Mouse (Mus musculus): Measurements from ENCODE around the gene Sft2d2.

Gene Sft2d2

DNA sequence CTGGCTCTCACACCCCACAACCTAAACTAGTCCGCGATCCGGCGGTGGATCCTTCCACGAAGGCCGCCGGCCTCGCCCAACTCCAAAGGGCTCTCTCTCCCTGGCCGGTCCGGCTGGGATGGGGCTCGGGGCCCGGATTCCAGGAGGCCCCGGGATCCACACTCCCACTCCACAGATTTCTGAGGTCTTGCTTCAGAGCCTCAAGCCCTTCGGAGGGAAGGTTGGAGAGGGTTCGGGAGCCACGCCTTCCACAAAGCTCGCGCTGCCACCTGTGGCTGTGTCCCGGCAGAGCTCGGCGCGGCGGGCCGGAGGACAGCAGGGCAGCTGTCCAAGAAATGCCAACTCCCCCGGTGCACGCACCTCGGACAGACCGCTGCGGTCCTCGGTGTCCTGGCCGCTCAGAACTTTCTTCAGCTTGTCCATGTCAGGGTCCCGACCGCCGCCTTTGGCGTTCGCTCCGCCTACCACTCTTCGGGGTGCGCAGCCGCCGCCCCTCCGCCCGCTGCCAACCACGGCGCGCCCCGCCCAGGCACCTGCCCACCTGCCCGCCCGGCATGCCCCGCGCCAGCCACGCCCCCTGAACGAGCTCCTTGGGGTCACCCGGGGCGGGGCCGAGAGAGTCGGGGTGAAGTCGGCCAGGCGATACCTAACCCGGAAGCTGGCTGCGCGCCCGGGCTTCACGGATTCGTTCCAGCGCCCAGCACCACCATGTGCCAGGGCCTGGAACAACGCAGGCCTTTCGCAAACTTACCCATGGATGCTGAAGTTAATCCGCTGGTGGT is at the start of gene Sft2d2:
Gene Sft2d2 (minus strand): TSS at position 559 of the 782 bp plus-strand sequence.
- DNase-seq (ENCODE audit: low spot score in 2 of 2), result peak; percentile 76 to 95

DNA sequence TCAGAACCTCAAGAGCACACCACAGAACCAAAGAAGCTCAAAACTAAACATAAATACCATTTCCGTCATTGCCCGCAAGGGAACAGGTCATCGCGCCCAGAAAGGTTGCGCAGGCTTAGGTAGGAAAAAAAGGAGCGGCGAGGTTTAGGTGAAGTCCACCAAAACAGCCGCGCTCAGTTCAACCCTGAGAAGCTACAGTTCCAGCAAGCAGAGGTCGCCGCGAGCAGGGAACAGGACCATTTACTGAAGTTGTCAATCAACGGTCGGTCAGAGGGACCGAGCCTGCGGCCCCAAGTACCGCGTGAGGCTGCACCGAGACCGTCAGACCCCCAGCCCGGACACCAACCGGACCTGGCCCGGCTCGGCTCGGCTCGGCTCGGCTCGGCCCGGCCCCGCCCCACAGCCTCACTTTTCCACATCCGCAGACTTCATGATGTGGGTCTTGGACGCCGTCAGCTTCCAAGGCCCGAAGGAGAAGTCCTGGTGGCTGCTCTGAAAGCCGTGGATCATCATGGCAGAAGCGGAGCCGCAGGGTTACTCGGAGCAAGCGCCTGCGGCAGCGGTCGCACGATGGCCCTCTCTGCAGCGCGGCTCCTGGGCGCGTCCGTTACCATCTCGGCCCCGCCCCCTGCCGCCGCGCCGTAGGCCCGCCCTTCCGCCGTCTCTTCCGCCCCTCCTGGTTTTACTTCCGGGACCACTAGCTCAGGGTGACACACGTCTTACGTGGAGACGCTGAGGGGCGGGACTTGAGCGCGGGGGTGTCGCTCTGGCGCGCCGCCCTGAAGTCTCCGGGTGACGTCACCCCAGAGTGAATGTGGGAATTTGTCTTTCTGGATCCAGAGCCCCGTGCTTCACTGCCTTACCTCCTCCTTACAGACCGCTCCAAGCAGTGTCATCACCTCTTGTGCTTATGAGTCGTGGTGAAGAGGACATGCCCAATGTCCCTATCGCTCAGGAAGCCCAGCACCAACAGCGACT is 42.4 kb upstream of the Sft2d2 start, which contains the start of gene Tiprl:
Gene Tiprl (minus strand): TSS at position 676 of the 978 bp plus-strand sequence.
- DNase-seq (ENCODE audit: low spot score in 2 of 2), result peak; percentile 92 to 98

DNA sequence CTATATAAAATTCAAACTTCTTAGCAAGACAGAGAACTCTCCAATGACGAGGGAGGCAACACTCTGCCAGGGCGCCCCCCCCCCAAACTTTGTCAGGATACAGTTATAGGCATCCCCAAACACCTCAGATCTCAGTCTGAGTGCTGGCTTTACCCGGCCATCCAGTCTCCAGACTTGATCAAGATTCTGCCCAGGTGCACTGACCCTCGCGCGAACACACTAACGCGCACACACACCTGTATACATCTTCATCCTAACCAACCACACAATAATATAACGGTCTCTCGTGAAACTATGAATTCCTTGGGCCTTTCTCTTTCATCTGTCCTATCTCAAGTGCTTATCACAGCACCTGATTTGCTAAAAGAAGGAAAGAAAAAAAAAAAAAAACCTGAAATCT is 41.6 kb upstream of the Sft2d2 start:
- DNase-seq (ENCODE audit: low spot score in 2 of 2), result peak in 1 of 2 experiments; percentile 20

DNA sequence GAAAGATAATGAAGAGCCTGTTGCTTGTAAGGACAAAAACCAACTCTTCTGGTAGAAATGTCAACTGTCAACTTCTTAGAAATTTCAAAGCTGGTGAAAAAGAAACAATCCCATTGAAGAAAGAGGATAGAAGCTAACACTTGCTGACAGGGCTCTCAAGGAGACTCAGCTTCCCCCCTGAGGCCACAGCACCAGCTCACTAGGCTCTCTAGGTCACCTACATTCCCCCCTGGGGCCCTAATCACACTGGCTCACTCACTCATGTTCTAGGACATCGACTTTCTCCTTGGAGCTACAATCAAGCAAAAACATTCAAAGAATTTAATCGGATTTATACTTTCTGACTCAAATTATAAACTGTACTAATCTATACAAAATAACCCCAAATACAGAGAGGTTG is 39.6 kb upstream of the Sft2d2 start:
- no peak for DNase-seq (ENCODE audit: low spot score in 2 of 2)

DNA sequence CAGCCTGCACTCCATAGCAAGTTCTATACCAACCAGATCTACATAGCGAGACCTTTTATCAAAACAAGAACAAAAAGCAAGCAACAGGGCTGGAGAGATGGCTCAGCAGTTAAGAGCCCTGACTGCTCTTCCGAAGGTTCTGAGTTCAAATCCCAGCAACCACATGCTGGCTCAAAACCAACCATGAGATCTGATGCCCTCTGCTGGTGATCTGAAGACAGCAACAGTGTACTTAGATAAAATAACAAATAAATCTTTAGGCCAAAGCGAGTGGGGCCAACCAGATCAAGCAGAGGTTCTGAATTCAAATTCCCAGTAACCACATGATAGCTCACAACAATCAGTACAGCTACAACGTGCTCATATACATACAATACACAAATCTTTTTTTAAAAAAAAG is 36.5 kb upstream of the Sft2d2 start:
- no peak for DNase-seq (ENCODE audit: low spot score in 2 of 2)

DNA sequence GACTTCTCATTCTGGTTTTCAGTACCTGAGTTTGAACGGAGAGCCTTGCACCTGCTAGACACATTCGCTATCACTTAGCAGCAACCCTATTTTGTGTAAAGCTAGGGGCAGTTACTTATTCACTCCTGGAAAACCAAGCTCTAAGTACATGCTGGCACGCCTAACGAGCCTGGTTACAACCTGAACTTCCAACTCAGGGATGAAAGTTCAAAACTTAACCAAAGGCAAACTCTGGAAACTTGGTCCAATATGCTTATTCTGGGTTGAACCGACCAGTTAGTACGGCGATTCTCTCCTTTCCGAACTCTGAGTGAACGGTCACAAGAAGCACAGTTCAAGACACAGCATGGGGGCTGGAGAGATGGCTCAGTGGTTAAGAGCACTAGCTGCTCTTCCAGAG is 35.3 kb upstream of the Sft2d2 start:
- DNase-seq (ENCODE audit: low spot score in 2 of 2), result no peak

DNA sequence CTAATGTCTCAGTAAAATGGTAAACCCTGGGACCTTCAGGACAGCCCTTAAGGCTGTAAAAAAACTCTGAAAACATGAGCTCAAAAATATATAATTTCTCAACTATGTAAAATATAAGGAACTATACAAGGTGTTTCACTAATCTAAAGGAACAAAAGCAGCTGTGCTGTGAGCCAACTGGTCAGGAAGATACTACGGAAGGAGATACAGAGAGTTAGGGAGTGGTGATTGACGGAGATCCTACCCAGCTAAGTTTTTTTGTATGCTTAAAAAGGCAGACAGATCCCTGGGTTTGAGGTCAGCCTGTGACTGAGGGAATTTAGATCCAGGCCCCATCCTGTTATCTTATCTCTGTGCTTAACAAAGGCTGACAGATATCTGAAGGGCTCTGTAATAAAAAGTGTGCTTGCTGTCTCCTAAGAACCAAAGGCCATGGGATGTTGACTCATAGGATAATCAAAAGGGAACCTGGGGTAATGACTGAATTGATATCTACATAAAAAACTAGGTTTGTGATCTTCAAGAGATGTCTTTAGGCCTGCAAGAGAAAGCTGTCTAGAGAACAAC is 22.9 kb upstream of the Sft2d2 start:
- no peak for DNase-seq (ENCODE audit: low spot score in 2 of 2)

DNA sequence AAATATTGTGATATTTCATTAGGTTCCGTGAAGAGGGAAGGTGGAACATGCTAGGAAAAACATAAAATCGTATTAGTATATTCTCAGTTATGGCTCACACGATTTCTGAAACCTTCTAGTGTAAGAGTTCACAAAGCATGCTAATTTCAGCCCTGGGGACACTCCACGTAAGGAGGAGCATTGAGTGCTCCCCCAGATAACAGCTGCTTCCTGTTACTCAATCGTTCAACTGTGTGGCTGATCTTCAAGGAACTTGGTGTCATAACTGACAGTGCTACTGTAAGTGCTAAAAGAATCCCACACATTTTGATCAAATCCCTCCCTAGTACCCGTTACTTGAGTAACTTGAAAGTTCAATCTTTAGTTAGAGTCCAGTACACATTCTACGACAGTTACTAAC is 21.6 kb upstream of the Sft2d2 start:
- no peak for DNase-seq (ENCODE audit: low spot score in 2 of 2)

DNA sequence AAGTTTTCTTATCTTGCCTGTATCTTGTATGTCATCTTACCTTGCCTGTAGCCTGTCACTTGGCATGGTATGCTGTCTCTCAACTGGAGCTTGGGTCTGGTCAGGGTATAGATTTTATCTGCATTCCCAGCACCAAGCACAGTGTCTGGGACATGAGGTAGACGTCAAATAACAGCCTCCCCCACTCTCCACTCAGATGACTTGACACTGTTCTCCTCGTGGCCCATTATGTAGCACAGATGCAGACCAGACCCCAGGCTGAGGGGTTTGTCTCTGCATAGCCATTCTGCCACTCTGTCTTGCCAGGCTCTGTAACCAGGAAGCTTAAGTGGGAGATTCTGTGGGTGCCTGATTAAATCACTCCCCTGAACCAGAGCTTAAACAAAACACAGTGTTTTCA is 11.4 kb upstream of the Sft2d2 start:
- no peak for DNase-seq (ENCODE audit: low spot score in 2 of 2)

DNA sequence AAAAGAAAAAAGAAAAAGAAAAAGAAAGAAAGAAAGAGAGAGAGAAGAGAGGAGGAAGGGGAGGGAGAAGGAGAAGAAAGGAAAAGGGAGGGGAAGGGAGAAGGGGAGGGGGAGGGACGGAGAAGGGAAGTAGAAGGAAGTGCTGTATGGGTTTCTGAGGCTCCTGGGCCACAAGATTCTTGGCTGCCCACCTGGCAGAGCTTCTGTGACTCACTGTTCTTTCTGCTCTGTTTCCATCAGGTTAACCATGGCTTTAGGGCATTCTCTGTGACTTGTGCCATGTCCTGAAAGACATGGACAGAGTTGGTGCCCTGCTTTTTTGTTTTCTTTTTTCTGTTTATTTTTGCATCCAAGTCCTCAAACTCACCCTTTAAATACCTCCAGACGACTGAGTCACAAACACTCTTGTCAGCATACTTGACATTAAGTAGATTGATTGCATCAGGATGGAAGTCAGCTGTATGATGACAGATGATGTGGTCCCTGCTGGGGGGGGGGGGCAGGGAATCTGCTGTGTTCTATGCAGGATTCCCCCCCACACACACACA is 9.3 kb upstream of the Sft2d2 start:
- no peak for DNase-seq (ENCODE audit: low spot score in 2 of 2)

DNA sequence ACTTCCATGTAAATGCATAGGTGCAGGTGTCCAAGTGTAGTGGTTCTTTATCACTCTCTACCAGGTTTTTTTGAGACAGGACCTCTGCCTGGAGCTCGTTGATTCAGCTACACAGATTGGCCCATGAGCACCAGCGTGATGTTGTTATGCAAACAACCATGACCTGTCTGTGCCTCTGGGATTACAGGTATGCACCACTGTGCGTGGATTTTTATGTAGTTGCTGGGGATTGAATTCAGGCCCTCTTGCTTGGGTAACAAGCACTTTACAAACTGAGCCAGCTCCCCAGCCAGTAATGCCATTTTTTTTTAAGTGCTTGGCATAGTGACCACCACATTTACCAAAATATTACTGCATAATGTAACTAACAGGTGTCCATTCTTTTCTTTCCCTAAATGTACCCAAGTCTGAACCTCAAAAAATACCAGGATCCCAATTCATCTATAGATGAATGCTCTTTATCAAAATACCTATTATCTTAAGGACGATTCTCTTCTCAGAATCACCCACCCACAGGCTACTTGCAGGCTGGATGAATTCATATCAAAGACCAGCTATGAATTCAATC is 7.3 kb upstream of the Sft2d2 start:
- no peak for DNase-seq (ENCODE audit: low spot score in 2 of 2)

DNA sequence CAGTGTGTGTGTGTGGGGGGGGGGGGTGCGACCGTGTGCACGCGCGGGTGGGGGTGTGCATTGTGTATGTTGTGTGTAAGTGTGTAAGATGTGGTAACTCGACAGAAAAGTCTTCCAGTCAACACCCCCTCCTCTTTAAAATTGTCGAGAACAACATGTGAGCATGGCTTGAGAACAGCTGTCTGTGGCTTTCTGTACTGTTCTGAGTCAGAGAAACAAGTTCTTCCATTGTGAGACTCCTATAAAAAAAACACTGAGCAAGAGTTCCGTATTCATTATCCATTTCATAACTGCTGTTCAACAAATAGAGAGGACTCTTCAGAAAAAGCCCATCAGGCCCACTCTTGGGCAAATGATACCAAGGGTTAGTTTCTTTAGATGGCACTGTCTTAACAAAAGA is 6.5 kb upstream of the Sft2d2 start:
- DNase-seq (ENCODE audit: low spot score in 2 of 2), result no peak

DNA sequence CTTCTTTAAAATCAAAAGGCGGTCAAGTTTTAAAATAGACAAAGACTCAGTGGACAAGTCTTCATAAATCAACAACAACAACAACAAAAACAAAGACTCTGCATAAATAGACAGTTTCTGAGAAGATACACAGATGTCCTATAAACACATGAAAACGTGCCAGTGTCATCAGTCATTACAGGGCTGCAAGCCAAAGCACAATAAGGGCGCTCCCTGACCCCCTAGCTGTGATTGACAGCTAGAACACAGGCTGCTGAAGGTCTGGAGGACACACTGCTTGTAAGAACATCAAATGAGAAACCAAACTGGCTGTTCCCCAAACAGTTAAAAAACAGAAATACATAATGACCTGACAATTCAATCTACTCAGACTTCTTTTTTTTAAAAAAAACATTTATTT is 5.4 kb upstream of the Sft2d2 start:
- no peak for DNase-seq (ENCODE audit: low spot score in 2 of 2)

DNA sequence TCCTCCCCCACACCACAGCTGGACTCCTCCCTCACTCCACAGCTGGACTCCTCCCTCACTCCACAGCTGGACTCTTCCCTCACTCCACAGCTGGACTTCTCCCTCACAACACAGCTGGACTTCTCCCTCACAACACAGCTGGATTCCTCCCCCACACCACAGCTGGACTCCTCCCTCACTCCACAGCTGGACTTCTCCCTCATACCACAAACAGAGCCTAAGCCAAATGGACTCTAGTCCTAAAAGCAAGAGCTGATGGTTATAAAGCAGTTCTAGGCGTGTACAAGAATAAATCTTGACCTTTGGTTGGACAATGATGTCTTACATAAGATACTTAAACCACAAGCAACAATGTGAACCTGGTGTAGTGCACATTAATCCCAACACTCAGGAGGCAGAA is 4.7 kb upstream of the Sft2d2 start:
- DNase-seq (ENCODE audit: low spot score in 2 of 2), result no peak

DNA sequence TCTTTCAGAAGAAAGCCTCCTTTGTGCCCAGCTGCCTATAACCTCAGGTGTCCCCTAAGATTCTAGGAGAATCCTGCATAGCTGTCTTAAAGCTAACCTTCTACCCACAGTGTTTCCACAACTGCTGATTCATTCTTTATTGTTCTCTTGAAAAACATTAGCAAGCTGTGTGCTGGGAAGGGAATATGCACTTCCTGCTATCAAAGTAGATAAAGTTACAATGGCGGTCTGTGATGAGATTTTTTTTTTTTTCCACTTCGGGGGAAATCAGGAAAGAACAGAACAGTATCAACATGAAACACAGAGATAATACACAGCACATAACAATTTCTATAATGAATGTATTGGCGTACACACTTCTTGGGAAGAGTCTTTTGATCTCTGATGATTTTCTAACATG is 3.6 kb upstream of the Sft2d2 start:
- no peak for DNase-seq (ENCODE audit: low spot score in 2 of 2)

DNA sequence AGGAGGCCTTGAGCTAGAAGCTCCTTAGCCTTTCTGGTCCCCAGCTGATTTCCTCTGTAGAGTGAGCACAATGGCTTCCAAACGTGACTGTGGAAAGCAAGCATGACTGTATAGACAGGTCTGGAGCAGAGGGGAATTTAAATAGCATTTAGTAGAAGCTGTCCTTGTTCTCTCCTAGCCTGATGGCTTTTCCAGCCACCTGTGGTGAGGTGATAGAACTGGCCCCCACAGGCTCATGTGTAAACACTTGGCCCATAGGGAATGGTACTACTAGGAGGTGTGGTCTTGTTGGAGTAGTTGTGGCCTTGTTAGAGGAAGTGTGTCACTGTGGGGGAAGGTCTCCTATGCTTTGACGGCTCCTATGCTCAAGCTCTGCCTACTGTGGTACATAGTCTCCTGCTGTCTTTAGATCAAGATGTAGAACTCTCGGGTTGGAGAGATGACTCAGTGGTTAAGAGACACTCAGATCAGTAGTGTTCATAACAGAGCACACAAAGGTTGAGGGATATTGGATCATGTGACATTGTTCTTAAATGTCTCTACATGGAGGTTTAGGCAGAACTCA is 1.2 kb upstream of the Sft2d2 start:
- no peak for DNase-seq (ENCODE audit: low spot score in 2 of 2)

DNA sequence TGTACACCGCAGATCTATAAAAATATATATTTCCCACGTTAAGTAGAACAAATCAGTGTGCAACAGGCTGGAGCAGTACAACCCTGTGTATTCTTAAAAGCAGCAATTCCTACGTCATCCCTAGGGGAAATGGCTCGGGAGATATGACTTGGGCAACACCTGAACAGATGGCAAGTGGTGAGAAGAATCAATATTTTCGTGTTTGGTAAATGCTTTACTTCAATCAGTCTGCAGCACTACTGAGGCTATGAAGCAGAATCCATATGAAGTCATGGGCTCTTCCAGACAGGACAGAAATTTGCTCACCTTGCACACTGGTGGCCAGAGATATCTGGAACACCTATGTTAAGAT is 400 bp upstream of the Sft2d2 start:
- DNase-seq (ENCODE audit: low spot score in 2 of 2), result no peak

DNA sequence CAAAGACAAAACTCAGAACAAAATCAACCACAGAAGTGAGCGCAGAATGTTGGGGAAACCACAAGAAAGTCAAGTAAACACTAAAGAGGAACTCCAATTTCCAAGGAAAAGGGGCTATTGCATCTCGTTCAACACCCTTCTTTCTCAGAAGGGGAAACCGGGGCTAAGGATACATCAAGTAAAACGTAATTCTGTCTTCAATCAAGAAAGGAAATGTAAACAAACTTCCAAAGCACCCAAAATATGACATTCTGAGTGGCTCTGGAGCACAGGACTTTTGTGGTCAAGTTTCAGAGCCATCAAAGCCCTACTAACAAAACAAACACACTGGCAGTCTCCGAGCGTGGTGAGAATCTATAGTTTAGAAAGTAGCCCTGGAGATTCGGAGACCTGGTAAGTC is 812 bp downstream of the Sft2d2 start:
- no peak for DNase-seq (ENCODE audit: low spot score in 2 of 2)

DNA sequence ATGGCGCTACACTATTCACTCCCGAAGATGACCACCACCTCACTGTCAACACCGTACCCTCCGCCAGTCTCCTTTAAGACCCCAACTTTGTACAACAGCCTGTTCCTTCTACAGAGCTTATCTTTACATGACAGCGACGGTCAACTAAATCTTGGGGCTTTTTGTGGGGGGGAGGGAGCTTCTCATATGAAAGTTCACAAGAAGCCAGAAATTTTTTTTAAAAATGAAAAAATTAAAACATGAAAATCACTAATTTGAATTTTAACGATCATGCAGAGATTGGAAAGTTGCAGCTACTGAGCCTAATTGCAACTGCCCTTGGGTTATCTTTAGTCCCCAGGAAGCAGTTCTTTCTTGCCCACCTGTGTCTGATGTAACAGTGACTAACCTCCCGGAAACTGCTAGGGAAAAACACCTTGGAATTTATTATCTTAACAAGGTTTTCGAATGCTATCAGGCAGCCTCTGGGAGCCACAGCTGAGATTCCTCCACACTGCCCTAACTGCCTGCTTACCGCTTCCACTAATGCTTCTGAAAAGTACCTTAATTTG is 1.4 kb downstream of the Sft2d2 start:
- DNase-seq (ENCODE audit: low spot score in 2 of 2), result no peak

DNA sequence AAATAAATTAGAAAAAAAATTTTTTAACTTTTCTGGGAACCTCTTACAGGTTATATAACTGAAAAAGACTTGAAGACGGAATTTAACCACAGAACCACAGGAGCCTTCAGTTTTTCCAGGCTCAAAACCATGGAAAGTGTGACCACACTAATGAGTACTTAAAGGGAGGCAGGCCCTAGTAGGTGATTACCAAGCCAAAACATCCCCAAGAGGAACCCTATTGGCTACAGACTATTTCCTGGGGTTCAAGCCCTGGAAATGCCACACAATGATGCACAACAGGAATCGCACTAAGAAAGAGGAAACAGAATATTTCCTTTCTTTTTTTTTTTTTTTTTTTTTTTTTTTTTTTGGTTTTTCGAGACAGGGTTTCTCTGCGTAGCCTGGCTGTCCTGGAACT is 2.1 kb downstream of the Sft2d2 start:
- DNase-seq (ENCODE audit: low spot score in 2 of 2), result no peak

DNA sequence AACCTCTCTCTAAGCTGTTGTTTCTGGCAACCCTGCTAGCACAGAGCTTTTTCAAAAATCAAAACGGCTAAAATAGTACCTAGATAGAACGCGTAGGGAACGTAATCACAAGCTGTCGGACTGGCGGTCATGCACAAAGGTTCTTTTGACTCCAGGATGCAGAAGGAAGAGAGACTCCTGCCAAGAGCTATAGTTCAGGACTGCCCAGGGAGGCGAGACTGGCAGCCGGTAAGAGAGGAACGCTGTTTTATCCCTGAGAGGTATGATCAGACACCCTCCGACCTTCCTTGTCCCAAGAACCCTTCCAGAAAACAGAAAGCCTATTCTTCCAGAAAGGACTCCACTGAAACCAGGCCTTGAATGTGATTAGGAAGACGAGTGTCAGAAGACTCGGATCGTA is 2.6 kb downstream of the Sft2d2 start:
- DNase-seq (ENCODE audit: low spot score in 2 of 2), result no peak

Data from spleen, postnatal 10 days (tissue).